Mouse (Mus musculus) limb, embryonic 11.5 days (tissue): ENCODE measurements around the gene Tmsb10. TPM values are rescaled to one million over a fixed set of nuclear protein-coding genes. Genes with fewer than 3 reads are reported as not detected.

Experiments
- ATAC-seq: fragments of 200-750 bp; cut with Nextera tagmentation; 2 replicates; pipeline ENCODE4 v1.8.0; 2017; ENCODE audit warnings: low read depth; ENCODE audit not compliant: insufficient number of reproducible peaks, low FRiP score, low TSS enrichment
- DNase-seq: peaks from one replicate; pipeline ENCODE4 v3.0.0-alpha.2; 2015; ENCODE audit warnings: low spot score
- H3K27ac ChIP-seq: fragments of 300-500 bp; sonication (generic); replicated peaks from 2 replicates; pipeline ENCODE4 v1.5.1; 2014; ENCODE audit warnings: low read depth, mild to moderate bottlenecking, low read length
- H3K27me3 ChIP-seq: fragments of 300-500 bp; sonication (generic); 2 replicates; pipeline ENCODE4 v1.6.1; 2014; ENCODE audit warnings: mild to moderate bottlenecking, low read length, mixed read lengths; ENCODE audit not compliant: control insufficient read depth, insufficient read depth
- H3K36me3 ChIP-seq: fragments of 300-500 bp; sonication (generic); 2 replicates; pipeline ENCODE4 v1.6.1; 2014; ENCODE audit warnings: mild to moderate bottlenecking, low read length, moderate library complexity, mixed read lengths; ENCODE audit not compliant: control insufficient read depth, insufficient read depth
- H3K4me1 ChIP-seq: fragments of 300-500 bp; sonication (generic); 2 replicates; pipeline ENCODE4 v1.6.1; 2014; ENCODE audit warnings: low read length, mixed read lengths; ENCODE audit not compliant: control insufficient read depth, insufficient read depth
- H3K4me2 ChIP-seq: fragments of 300-500 bp; sonication (generic); 2 replicates; pipeline ENCODE4 v1.6.1; 2014; ENCODE audit warnings: low read depth, mild to moderate bottlenecking, moderate library complexity; ENCODE audit not compliant: severe bottlenecking
- H3K4me3 ChIP-seq: fragments of 300-500 bp; sonication (generic); 2 replicates; pipeline ENCODE4 v1.5.1; 2014; ENCODE audit warnings: low read depth, low read length
- H3K9ac ChIP-seq: fragments of 300-500 bp; sonication (generic); 2 replicates; pipeline ENCODE4 v1.6.1; 2014; ENCODE audit warnings: mild to moderate bottlenecking, low read length
- H3K9me3 ChIP-seq: fragments of 300-500 bp; sonication (generic); 2 replicates; pipeline ENCODE4 v1.6.1; 2016; ENCODE audit warnings: low read length; ENCODE audit not compliant: control insufficient read depth
- WGBS: fragments of 180-500 bp; shearing (Covaris S2); extraction: QIAGEN DNeasy Blood & Tissue Kit; methylation state at CpG from one replicate; pipeline ENCODE4 v1.1.7; 2014; 5-methylcytosine and 5-hydroxymethylcytosine counted together
- polyA plus RNA-seq: library from polyadenylated mRNA; unstranded; fragments of >200 nt; fragmentation: Nextera tagmentation; extraction: Ambion mirVana; gene quantifications from 2 replicates; pipeline ENCODE4 v1.2.1, GENCODE M21; 2014

Tmsb10 gene
- polyA plus RNA-seq, result 3,502 and 3,578 TPM in 2 replicates

- H3K4me2 ChIP-seq, result peak within 1 kb of the TSS; percentile 42
- peaks cover 20% of the 10 kb centered on the region for H3K4me1 ChIP-seq
- peak within 1 kb of the TSS; percentile 99 for H3K9ac ChIP-seq
- ATAC-seq, result no peak; the same call in 1 of the 2 replicates
- H3K27ac ChIP-seq, result peak within 1 kb of the TSS; percentile 85
- no peaks in the 10 kb centered on the region for H3K27me3 ChIP-seq
- H3K4me3 ChIP-seq, result peak within 1 kb of the TSS; percentile 90
- H3K36me3 ChIP-seq, result no peaks in the 10 kb centered on the region
- DNase-seq, result no peak
- no peaks in the 10 kb centered on the region for H3K9me3 ChIP-seq
- WGBS, result under 1% methylated on average over 17 of the region's 19 CpGs
These were observed at the start of gene Tmsb10 for GRCm38 (mm10) chr6:72958662-72959071. Tmsb10 (minus strand) TSS chr6:72958748.

DNA sequence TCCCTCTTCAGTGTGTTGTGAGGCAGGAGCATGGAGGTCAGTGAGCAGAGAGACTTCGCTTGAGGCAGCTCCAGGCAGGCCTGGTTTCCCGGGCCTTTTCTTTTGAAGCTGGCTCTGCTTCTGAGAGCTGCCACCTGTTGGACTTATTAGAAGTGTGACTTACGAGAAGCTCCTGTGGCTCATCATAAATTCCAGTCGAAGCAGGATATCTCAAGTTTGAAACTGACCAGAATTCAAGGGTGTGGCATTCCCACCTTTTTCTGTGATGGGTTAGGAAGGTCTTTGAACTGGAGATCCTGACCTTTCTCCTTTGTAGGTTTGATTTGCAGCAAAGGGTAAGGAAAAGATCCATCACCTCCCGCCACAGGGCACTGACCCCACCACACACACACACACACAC is 45.1 kb upstream of the Tmsb10 start:
- ATAC-seq, result no peak
- H3K27me3 ChIP-seq, result no peaks in the 10 kb centered on the region; the same call in 1 of the 2 replicates
- H3K9me3 ChIP-seq, result no peaks in the 10 kb centered on the region
- no peak overlapping the region for H3K9ac ChIP-seq
- no peak overlapping the region for H3K4me3 ChIP-seq
- DNase-seq, result no peak
- H3K36me3 ChIP-seq, result no peaks in the 10 kb centered on the region
- no peaks in the 10 kb centered on the region for H3K4me1 ChIP-seq
- 50% methylated on average over 5 of the region's 5 CpGs for WGBS
- no peak overlapping the region for H3K27ac ChIP-seq
- no peak overlapping the region for H3K4me2 ChIP-seq

DNA sequence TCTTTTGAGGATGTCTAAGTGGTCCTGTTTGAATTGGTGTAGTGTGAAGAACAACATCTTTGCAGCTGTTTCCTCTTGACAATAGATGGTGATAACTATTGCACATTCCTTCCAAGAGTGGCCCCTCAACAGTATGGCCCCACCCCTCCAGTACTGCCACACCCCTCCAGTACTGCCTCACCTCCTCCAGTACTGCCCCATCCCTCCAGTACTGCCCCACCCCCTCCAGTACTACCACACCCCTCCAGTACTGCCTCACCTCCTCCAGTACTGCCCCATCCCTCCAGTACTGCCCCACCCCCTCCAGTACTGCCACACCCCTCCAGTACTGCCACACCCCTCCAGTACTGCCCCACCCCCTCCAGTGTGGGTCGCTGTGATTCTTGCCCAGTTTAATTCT is 43.8 kb upstream of the Tmsb10 start:
- Histone ChIP-seq H3K36me3 (no peaks in the 10 kb centered on the region), H3K27ac (no peak overlapping the region), H3K4me1 (no peaks in the 10 kb centered on the region), H3K27me3 (no peaks in the 10 kb centered on the region; the same call in 1 of the 2 replicates), H3K4me2 (no peak overlapping the region), H3K9me3 (no peaks in the 10 kb centered on the region), H3K9ac (no peak overlapping the region), H3K4me3 (no peak overlapping the region)
- ATAC-seq (no peak), DNase-seq (no peak)
- WGBS, result 61% methylated on average over 1 of the region's 1 CpGs

GRCm38 (mm10) chr6:72998809-72999208 is 40.3 kb upstream of the Tmsb10 start:
- no peak overlapping the region for H3K4me3 ChIP-seq
- H3K4me2 ChIP-seq, result no peak overlapping the region
- 80% methylated on average over 1 of the region's 1 CpGs for WGBS
- no peaks in the 10 kb centered on the region for H3K36me3 ChIP-seq
- H3K27me3 ChIP-seq, result no peaks in the 10 kb centered on the region; the same call in 1 of the 2 replicates
- no peak for DNase-seq
- no peaks in the 10 kb centered on the region for H3K4me1 ChIP-seq
- no peaks in the 10 kb centered on the region for H3K9me3 ChIP-seq
- ATAC-seq, result no peak
- no peak overlapping the region for H3K9ac ChIP-seq
- no peak overlapping the region for H3K27ac ChIP-seq

DNA sequence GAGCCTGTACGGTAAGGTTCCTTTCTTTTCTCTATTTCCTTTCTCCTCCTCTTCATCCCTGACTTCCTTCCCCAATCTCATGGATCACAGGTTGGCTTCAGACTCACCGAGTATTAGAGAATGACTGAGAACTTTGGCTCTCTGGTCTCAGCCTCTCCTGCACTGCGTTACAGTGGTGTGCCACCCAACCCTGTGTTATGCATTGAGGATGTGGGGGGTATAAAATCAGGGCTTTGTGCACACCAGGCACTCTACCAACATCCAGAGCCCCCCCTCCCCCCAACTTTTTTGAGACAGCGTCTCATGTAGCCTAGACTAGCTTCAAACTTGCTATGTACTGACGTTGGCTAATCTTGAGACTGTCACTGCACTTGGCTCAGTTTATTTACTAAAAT is 35.1 kb upstream of the Tmsb10 start:
- Histone ChIP-seq H3K36me3 (no peaks in the 10 kb centered on the region), H3K4me3 (no peak overlapping the region), H3K27me3 (no peaks in the 10 kb centered on the region), H3K4me2 (no peak overlapping the region), H3K9ac (no peak overlapping the region), H3K27ac (no peak overlapping the region), H3K4me1 (peaks cover 3% of the 10 kb centered on the region; the same call in 1 of the 2 replicates), H3K9me3 (no peaks in the 10 kb centered on the region)
- ATAC-seq, result no peak
- WGBS, result 86% methylated on average over 5 of the region's 5 CpGs
- no peak for DNase-seq

DNA sequence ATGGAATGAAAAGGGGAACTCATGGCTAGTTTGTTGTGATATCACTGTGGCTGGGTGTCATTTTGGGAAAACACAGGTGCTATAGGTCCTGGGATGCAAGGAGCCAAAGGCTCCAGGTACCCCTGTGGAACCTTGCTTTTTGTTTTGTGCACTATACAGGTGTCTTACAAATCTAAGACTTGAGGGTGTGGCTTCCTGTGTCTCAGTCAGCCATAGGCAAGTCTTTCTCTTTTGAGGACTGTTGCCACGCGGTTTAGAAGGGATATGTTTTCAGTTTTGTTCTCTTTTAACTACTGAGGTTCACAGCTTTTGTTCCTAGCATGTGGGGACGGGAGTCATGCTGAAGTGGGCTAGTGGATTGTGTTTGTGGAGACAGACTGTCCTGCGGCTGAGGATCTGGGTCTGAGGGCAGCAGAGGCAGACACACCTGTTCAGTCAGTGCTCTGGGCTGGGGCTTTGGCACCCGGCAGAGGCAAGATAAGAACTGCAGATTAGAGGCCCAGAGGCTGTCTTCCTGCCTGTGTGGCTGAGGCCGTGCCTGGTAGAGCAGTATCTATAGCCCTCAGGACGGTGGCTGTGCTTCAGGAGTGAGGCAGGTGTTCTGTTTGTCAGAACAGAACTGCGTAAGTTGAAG is 34.6 kb upstream of the Tmsb10 start:
- 77% methylated on average over 8 of the region's 8 CpGs for WGBS
- Histone ChIP-seq H3K4me3 (no peak overlapping the region), H3K36me3 (no peaks in the 10 kb centered on the region), H3K4me1 (peaks cover 4% of the 10 kb centered on the region; the same call in 1 of the 2 replicates), H3K27ac (no peak overlapping the region), H3K9me3 (no peaks in the 10 kb centered on the region; the same call in 1 of the 2 replicates), H3K27me3 (no peaks in the 10 kb centered on the region), H3K4me2 (no peak overlapping the region), H3K9ac (no peak overlapping the region)
- no peak for ATAC-seq
- DNase-seq, result no peak

GRCm38 (mm10) chr6:72990206-72990605 is 31.7 kb upstream of the Tmsb10 start:
- ATAC-seq (no peak), DNase-seq (no peak)
- no peak overlapping the region for H3K4me3 ChIP-seq
- no peaks in the 10 kb centered on the region for H3K36me3 ChIP-seq
- no peaks in the 10 kb centered on the region; the same call in 1 of the 2 replicates for H3K9me3 ChIP-seq
- no peaks in the 10 kb centered on the region for H3K27me3 ChIP-seq
- no peak overlapping the region for H3K9ac ChIP-seq
- H3K4me2 ChIP-seq, result no peak overlapping the region
- H3K4me1 ChIP-seq, result peaks cover 4% of the 10 kb centered on the region; the same call in 1 of the 2 replicates
- no peak overlapping the region for H3K27ac ChIP-seq
- 86% methylated on average over 5 of the region's 5 CpGs for WGBS

DNA sequence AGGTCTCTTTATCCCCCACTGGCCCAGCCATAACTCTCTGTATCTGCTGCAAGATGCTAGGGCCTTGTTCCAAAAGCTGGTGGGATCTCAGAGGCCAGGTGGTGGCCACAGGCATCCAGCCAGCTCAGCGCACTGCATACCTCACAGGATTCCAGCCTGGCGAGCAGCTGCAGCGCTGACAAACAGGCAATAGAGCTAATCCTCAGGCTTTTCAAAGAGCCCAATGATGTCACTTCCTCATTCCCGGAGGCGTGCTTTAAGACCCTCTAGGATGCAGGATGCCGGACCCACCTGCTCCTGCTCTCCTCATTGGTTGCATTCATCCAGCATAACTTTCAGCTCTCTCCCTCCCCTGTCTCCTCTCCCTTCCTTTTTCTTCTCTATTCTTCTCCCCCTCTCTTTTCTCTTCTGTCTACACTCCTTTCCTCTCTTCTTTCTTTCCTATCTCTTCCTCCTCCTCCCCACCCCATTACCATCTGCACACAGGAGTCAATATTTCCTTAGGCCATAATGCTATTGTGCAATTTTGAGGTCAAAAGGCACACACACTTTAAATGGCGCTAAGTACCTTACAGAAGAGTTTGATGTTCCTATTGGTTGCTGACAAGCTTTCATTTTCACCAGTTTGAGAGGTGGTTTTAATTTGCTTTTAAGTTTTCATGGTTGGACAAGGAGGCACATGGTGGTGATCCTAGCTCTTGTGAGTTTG is 30.6 kb upstream of the Tmsb10 start:
- WGBS, result 31% methylated on average over 7 of the region's 7 CpGs
- no peaks in the 10 kb centered on the region for H3K27me3 ChIP-seq

More for the DNA sequence above, 30.6 kb upstream of the Tmsb10 start:
- no peak overlapping the region; the same call in 1 of the 2 replicates for H3K27ac ChIP-seq
- H3K4me3 ChIP-seq, result no peak overlapping the region
- no peaks in the 10 kb centered on the region for H3K36me3 ChIP-seq
- ATAC-seq (0 out of 2 replicates have a peak, but pooled peaks have one; percentile 69), DNase-seq (peak; percentile 60)
- peaks cover 4% of the 10 kb centered on the region; the same call in 1 of the 2 replicates for H3K4me1 ChIP-seq
- H3K9ac ChIP-seq, result no peak overlapping the region
- no peaks in the 10 kb centered on the region; the same call in 1 of the 2 replicates for H3K9me3 ChIP-seq
- no peak overlapping the region for H3K4me2 ChIP-seq
